Mouse (Mus musculus) kidney, adult 2 months (tissue): ENCODE measurements around the gene Cep97. TPM values are rescaled to one million over a fixed set of nuclear protein-coding genes. Genes with fewer than 3 reads are reported as not detected.
A peak's percentile ranks its signal among the peaks of the same experiment; 100 is the strongest.
"Not testable (repeated sequence)": the region's sequence is repeated elsewhere in the genome, so short reads cannot be mapped to it uniquely, and the experiment has no call there.

Experiments used
- DNase-seq: peaks from one replicate; pipeline ENCODE4 v3.0.0; 2021
- H3K27ac ChIP-seq: fragments of 200-500 bp; 2 replicates; pipeline ENCODE4 v1.5.1; 2012; ENCODE audit warnings: low read depth, low read length, control low read depth, inconsistent platforms; ENCODE audit not compliant: insufficient read depth
- H3K27me3 ChIP-seq: fragments of 200-500 bp; replicated peaks from 2 replicates; pipeline ENCODE4 v1.6.1; 2012; ENCODE audit warnings: mild to moderate bottlenecking, moderate library complexity, low read length, inconsistent platforms; ENCODE audit not compliant: control insufficient read depth, insufficient read depth
- H3K36me3 ChIP-seq: fragments of 200-500 bp; 2 replicates; pipeline ENCODE4 v1.6.1; 2012; ENCODE audit warnings: mild to moderate bottlenecking, moderate library complexity, low read length, inconsistent platforms; ENCODE audit not compliant: control insufficient read depth, insufficient read depth
- H3K4me1 ChIP-seq: fragments of 200-500 bp; 2 replicates; pipeline ENCODE4 v1.6.1; 2011; ENCODE audit warnings: low read length; ENCODE audit not compliant: control insufficient read depth, insufficient read depth
- H3K4me3 ChIP-seq: fragments of 200-500 bp; 2 replicates; pipeline ENCODE4 v1.5.1; 2011; ENCODE audit warnings: mild to moderate bottlenecking, low read depth, low read length, control low read depth; ENCODE audit not compliant: insufficient read depth
- CTCF ChIP-seq: fragments of 200-500 bp; conservative IDR thresholded peaks from 2 replicates; pipeline ENCODE4 v1.5.1; 2011; ENCODE audit warnings: low read depth, mild to moderate bottlenecking, control low read depth, low read length, moderate library complexity, mixed read lengths; ENCODE audit not compliant: insufficient read depth, insufficient read length
- POLR2A ChIP-seq: fragments of 200-500 bp; IDR thresholded peaks from one replicate; pipeline ENCODE4 v1.6.1; 2011; ENCODE audit warnings: low read depth, low read length, control low read depth
- WGBS: fragments of 180-500 bp; shearing (Covaris S2); methylation state at CpG from one replicate; pipeline ENCODE4 v1.1.7; 2018; 5-methylcytosine and 5-hydroxymethylcytosine counted together
- polyA plus RNA-seq: library from polyadenylated mRNA; depleted of rRNA; stranded (reverse); fragments of >200 nt; gene quantifications from 2 replicates; pipeline ENCODE4 v1.2.3, GENCODE M21; 2012; rRNA removed

Cep97 gene
- polyA plus RNA-seq, 1 experiment, result 2.5 TPM

GRCm38 (mm10) chr16:55861104-55861503 lies 73.6 kb downstream of the Cep97 start:
- no peak overlapping the region for H3K4me3 ChIP-seq
- TF ChIP-seq CTCF (no peak), POLR2A (no peak)
- no peaks in the 10 kb centered on the region for H3K4me1 ChIP-seq
- H3K27ac ChIP-seq, result no peak overlapping the region
- DNase-seq, result no peak
- no peaks in the 10 kb centered on the region for H3K36me3 ChIP-seq
- 89% methylated on average over 3 of the region's 3 CpGs for WGBS
- H3K27me3 ChIP-seq, result no peaks in the 10 kb centered on the region

DNA sequence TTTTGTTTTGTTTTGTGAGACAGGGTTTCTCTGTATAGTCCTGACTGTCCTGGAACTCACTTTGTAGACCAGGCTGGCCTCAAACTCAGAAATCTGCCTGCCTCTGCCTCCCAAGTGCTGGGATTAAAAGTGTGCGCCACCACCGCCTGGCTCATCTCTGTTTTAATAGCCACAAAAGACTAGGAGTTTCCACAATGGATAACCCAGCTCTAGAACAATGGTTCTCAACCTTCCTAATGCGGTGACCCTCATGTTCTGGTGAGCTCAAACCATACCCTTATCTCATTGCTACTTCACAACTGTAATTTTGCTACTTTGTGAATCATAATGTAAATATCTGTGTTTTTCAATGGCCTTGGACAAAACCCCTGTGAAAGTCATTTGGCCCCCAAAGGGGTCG lies 75.2 kb downstream of the Cep97 start:
- H3K4me1 ChIP-seq, H3K27me3 ChIP-seq, DNase-seq, H3K27ac ChIP-seq, H3K4me3 ChIP-seq, H3K36me3 ChIP-seq: not testable (repeated sequence)
- WGBS, result 97% methylated on average over 4 of the region's 4 CpGs

DNA sequence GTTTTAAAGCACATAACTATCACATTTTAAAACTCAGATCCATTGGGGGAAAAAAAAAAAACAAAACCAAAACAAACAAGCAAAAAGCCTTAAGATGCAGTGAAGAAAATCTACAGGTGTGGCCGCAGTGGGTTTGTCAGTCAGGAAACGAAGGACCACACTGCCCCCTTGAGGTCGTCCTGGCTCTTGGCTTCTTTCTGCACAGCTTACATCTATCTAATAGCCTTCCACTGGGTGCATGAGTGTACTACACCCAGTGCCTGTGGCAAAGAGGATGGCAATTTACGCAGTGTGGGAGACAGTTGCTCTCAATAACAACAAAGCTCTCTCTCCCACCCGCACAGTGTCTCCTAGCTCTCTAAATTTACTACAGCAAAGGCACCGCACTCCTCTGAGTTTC lies 76.2 kb downstream of the Cep97 start:
- H3K27ac ChIP-seq, result no peak overlapping the region
- DNase-seq, result peak; percentile 78
- H3K4me1 ChIP-seq, result no peaks in the 10 kb centered on the region
- no peaks in the 10 kb centered on the region for H3K27me3 ChIP-seq
- H3K36me3 ChIP-seq, result no peaks in the 10 kb centered on the region
- H3K4me3 ChIP-seq, result no peak overlapping the region
- no peak for TF ChIP-seq POLR2A
- peak; percentile 92 for TF ChIP-seq CTCF
- WGBS, result 57% methylated on average over 6 of the region's 6 CpGs

- no peaks in the 10 kb centered on the region for H3K4me1 ChIP-seq
- H3K4me3 ChIP-seq, result no peak overlapping the region
- H3K27ac ChIP-seq, result no peak overlapping the region
- H3K36me3 ChIP-seq, result no peaks in the 10 kb centered on the region
- no peaks in the 10 kb centered on the region for H3K27me3 ChIP-seq
- DNase-seq, result peak; percentile 80
- WGBS, result 49% methylated on average over 19 of the region's 19 CpGs
- TF ChIP-seq CTCF (peak; percentile 90), POLR2A (no peak)
These were observed 81.5 kb downstream of the Cep97 start for GRCm38 (mm10) chr16:55852943-55853727.

DNA sequence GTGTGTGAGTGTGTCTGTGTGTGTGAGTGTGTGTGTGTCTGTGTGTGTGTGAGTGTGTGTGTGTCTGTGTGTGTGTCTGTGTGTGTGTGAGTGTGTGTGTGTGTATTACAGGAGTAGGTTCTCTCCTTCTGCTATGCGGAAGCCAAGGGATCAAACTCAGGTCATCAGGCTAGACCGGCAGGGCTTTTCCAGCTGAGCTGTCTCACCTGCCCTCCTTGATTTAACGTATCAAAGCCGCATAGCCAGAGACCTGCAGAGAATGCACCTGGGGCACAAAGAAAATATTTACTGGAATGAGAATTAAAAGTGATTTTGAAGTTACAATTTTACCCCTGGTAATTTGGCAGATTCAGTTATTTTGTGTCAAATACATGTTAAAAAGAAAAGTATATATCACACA lies 82.1 kb downstream of the Cep97 start:
- H3K27ac ChIP-seq, result no peak overlapping the region
- no peaks in the 10 kb centered on the region for H3K36me3 ChIP-seq
- H3K4me1 ChIP-seq, result no peaks in the 10 kb centered on the region
- no peak overlapping the region for H3K4me3 ChIP-seq
- TF ChIP-seq POLR2A (no peak), CTCF (no peak)
- H3K27me3 ChIP-seq, result no peaks in the 10 kb centered on the region
- DNase-seq, result no peak
- 39% methylated on average over 4 of the region's 4 CpGs for WGBS

DNA sequence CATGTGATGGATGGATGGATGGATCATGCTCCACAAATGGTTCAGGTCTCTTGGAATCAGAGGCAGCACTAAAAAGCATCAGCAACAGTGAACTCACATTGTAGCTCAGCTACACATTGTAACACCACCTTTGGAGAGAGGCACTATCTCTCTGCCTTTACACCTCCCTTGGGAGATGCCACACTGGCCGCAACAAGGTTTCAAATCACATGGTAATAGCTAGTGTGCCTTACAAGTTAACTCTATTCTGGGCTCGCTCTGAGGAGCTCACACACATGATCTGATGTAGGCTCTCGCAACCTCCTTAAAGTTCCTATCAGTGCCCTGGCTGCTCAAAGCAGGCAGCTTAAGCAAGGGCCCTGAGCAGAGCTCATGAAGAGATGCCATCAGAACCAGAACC lies 84.2 kb downstream of the Cep97 start:
- no peak overlapping the region for H3K4me3 ChIP-seq
- H3K36me3 ChIP-seq, result no peaks in the 10 kb centered on the region
- H3K4me1 ChIP-seq, result no peaks in the 10 kb centered on the region
- H3K27me3 ChIP-seq, result no peaks in the 10 kb centered on the region
- DNase-seq, result no peak
- H3K27ac ChIP-seq, result no peak overlapping the region
- 94% methylated on average over 3 of the region's 3 CpGs for WGBS
- TF ChIP-seq POLR2A, result no peak
- TF ChIP-seq CTCF, result no peak

Other genes starting within 250 kb of the Cep97 start
- gene Nfkbiz, start 96.0 kb downstream of the Cep97 start, polyA plus RNA-seq, result 4.7 and 5.2 TPM in 2 replicates
- 4.6 and 4.9 TPM in 2 replicates for gene Nxpe3, start 39.6 kb downstream of the Cep97 start, polyA plus RNA-seq
- 175 and 226 TPM in 2 replicates for gene Rpl24, start 31.4 kb upstream of the Cep97 start, polyA plus RNA-seq
- 2.9 and 3.2 TPM in 2 replicates for gene Zbtb11, start 39.0 kb upstream of the Cep97 start, polyA plus RNA-seq
- 16.3 and 24.6 TPM in 2 replicates for gene Pcnp, start 94.9 kb upstream of the Cep97 start, polyA plus RNA-seq
- 2.9 and 3.3 TPM in 2 replicates for gene Trmt10c, start 103.0 kb upstream of the Cep97 start, polyA plus RNA-seq
- gene Senp7, start 113.5 kb upstream of the Cep97 start, polyA plus RNA-seq, result 2.9 and 3.1 TPM in 2 replicates